Mouse (Mus musculus) left cerebral cortex, adult 6 months (tissue): Measurements from ENCODE around the gene Mrps27. TPM values are rescaled to one million over a fixed set of nuclear protein-coding genes. Genes with fewer than 3 reads are reported as not detected.

Source experiments
- long read RNA-seq, 2 experiments: library from polyadenylated mRNA; unstranded; transcript quantifications; one replicate each; pipeline ENCODE4 v2.0.0; 2019 to 2020
- polyA plus RNA-seq: library from polyadenylated mRNA; unstranded; fragments of <200 nt; fragmentation: Nextera tagmentation; gene quantifications from 2 replicates; pipeline ENCODE4 v1.2.3, GENCODE M21; 2021

The Mrps27 gene
- 41.4 and 50.8 TPM in 2 replicates for polyA plus RNA-seq
- long read RNA-seq, experiment 1, transcript Mrps27-201 (11 exons, 1,849 nt) = major isoform, 225 of 296 reads
- long read RNA-seq, experiment 1, partial matches to known transcripts = 6 of 296 reads
- long read RNA-seq, experiment 1, other reads (novel, unspliced or antisense) = 65 of 296 reads
- long read RNA-seq, experiment 2, transcript Mrps27-201 (11 exons, 1,849 nt) = major isoform, 39 of 61 reads
- long read RNA-seq, experiment 2, partial matches to known transcripts = 7 of 61 reads
- long read RNA-seq, experiment 2, other reads (novel, unspliced or antisense) = 15 of 61 reads

DNA sequence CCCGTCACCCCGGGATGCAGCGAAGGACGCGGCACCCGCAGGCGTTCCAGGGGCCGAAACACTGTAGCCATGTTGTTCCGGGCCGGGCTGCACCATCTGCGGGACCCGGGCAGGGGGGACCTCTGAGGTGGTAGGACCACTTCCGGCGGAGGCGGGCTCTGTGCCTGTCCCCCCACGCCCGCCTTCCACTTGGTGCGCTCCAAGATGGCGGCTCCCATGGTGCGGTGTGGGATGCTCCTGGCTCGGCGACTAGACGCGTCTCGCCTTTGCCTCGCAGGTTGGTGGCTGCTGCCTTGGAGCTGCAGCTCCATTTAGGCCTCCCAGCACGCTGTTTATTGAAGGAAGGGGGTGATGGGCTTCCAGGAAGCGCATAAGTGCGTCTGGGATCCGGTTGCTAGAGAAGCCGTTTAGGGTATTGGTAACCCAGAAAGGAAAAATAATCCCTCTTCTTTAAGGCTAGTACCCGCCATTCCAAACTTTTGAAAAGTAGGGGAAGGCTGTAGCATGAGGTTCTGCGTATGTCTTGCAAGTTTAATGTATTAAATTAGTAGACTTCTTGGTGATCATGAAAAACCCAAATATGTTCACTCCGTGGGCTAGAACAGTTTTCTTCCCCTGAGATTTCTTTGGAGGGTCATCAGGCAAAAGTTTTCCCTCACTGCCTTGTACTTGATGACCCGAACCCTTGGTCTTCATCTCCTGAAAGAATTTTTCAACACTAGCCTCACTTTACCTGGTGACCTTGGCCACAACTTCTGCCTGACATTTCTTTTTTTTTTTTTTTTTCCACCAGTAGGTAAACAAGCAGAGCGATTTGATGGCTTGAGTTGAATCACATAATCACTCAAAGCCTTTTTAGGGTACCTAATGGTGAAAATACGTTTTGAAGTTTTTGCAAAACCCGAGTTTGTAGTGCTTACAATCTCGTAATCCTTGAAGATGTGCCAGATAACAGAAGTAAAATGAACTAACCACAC lies at the start of gene Mrps27, which contains the start of gene Ptcd2:
Mrps27 (plus strand) TSS at position 188 of the 977 bp plus-strand sequence.
Ptcd2 (minus strand) TSS at position 107 of the 977 bp plus-strand sequence.

Other genes starting within 250 kb of the Mrps27 start
- 0.33 and 0.58 TPM in 2 replicates for gene Zfp366, start 160.0 kb upstream of the Mrps27 start, polyA plus RNA-seq
- gene Ptcd2, start 81 bp upstream of the Mrps27 start, polyA plus RNA-seq = 34.1 and 46.2 TPM in 2 replicates
- gene Map1b, start 171.8 kb downstream of the Mrps27 start, polyA plus RNA-seq = 259 and 316 TPM in 2 replicates